Mouse (Mus musculus): ENCODE measurements around the gene Myh9. TPM values are rescaled to one million over a fixed set of nuclear protein-coding genes. Genes with fewer than 3 reads are reported as not detected.

The Myh9 gene
- polyA plus RNA-seq, 1 experiment from 2014 or later: 32.9 TPM

GRCm38 (mm10) chr15:77756081-77756480 is 85.9 kb downstream of the Myh9 start:
- Histone ChIP-seq H3K9me3 (ENCODE audit: control insufficient read depth, low read length) (no peaks in the 10 kb centered on the region), H3K27ac (replicated peaks) (no peak overlapping the region), H3K9ac (ENCODE audit: low read length) (no peak overlapping the region), H3K27me3 (ENCODE audit: control insufficient read depth, insufficient read depth, low read length) (no peaks in the 10 kb centered on the region), H3K4me2 (replicated peaks; ENCODE audit: low read depth) (no peak overlapping the region), H3K4me3 (ENCODE audit: low read depth, low read length) (no peak overlapping the region), H3K36me3 (ENCODE audit: control insufficient read depth, insufficient read depth, low read length) (peaks cover 5% of the 10 kb centered on the region; the same call in 1 of the 2 replicates), H3K4me1 (replicated peaks; ENCODE audit: control insufficient read depth, insufficient read depth) (no peaks in the 10 kb centered on the region)
- no peak for DNase-seq (ENCODE audit: low spot score)
- TF ChIP-seq EP300 (optimal IDR thresholded peaks at IDR 0.05) (no peak), CTCF (IDR thresholded peaks at IDR 0.05; ENCODE audit: low read depth) (no peak)
- WGBS: 60% methylated on average over 2 of the region's 2 CpGs
- ATAC-seq (ENCODE audit: low FRiP score, low TSS enrichment): no peak

GRCm38 (mm10) chr15:77755132-77755531 is 86.8 kb downstream of the Myh9 start:
- Histone ChIP-seq H3K4me2 (replicated peaks; ENCODE audit: low read depth) (no peak overlapping the region), H3K4me3 (ENCODE audit: low read depth, low read length) (no peak overlapping the region), H3K27ac (replicated peaks) (no peak overlapping the region), H3K27me3 (ENCODE audit: control insufficient read depth, insufficient read depth, low read length) (no peaks in the 10 kb centered on the region), H3K4me1 (replicated peaks; ENCODE audit: control insufficient read depth, insufficient read depth) (no peaks in the 10 kb centered on the region), H3K9me3 (ENCODE audit: control insufficient read depth, low read length) (no peaks in the 10 kb centered on the region), H3K36me3 (ENCODE audit: control insufficient read depth, insufficient read depth, low read length) (0 out of 2 replicates have a peak, but pooled peaks cover under 1% of the 10 kb centered on the region), H3K9ac (ENCODE audit: low read length) (no peak overlapping the region)
- TF ChIP-seq CTCF (IDR thresholded peaks at IDR 0.05; ENCODE audit: low read depth) (no peak), EP300 (optimal IDR thresholded peaks at IDR 0.05) (no peak)
- WGBS: 37% methylated on average over 2 of the region's 2 CpGs
- ATAC-seq (ENCODE audit: low FRiP score, low TSS enrichment) (peak; percentile 33; the same call in 1 of the 2 replicates), DNase-seq (ENCODE audit: low spot score) (no peak)

GRCm38 (mm10) chr15:77752443-77752842 is 89.5 kb downstream of the Myh9 start:
- TF ChIP-seq EP300 (optimal IDR thresholded peaks at IDR 0.05) (no peak), CTCF (IDR thresholded peaks at IDR 0.05; ENCODE audit: low read depth) (no peak)
- Histone ChIP-seq H3K27me3 (ENCODE audit: control insufficient read depth, insufficient read depth, low read length) (no peaks in the 10 kb centered on the region), H3K36me3 (ENCODE audit: control insufficient read depth, insufficient read depth, low read length) (no peaks in the 10 kb centered on the region), H3K4me1 (replicated peaks; ENCODE audit: control insufficient read depth, insufficient read depth) (no peaks in the 10 kb centered on the region), H3K9ac (ENCODE audit: low read length) (no peak overlapping the region), H3K4me3 (ENCODE audit: low read depth, low read length) (no peak overlapping the region), H3K9me3 (ENCODE audit: control insufficient read depth, low read length) (no peaks in the 10 kb centered on the region), H3K27ac (replicated peaks) (no peak overlapping the region), H3K4me2 (replicated peaks; ENCODE audit: low read depth) (no peak overlapping the region)
- DNase-seq (ENCODE audit: low spot score): no peak
- WGBS: 48% methylated on average over 11 of the region's 11 CpGs
- ATAC-seq (ENCODE audit: low FRiP score, low TSS enrichment): no peak

- ATAC-seq (ENCODE audit: low FRiP score, low TSS enrichment): peak; percentile 53
- Histone ChIP-seq H3K27me3 (ENCODE audit: control insufficient read depth, insufficient read depth, low read length) (no peaks in the 10 kb centered on the region), H3K36me3 (ENCODE audit: control insufficient read depth, insufficient read depth, low read length) (no peaks in the 10 kb centered on the region), H3K4me2 (replicated peaks; ENCODE audit: low read depth) (no peak overlapping the region), H3K4me1 (replicated peaks; ENCODE audit: control insufficient read depth, insufficient read depth) (no peaks in the 10 kb centered on the region), H3K4me3 (ENCODE audit: low read depth, low read length) (no peak overlapping the region), H3K9ac (ENCODE audit: low read length) (no peak overlapping the region), H3K9me3 (ENCODE audit: control insufficient read depth, low read length) (no peaks in the 10 kb centered on the region), H3K27ac (replicated peaks) (no peak overlapping the region)
- WGBS: 24% methylated on average over 1 of the region's 1 CpGs
- TF ChIP-seq CTCF (IDR thresholded peaks at IDR 0.05; ENCODE audit: low read depth): peak; percentile 85
- TF ChIP-seq EP300 (optimal IDR thresholded peaks at IDR 0.05): no peak
- DNase-seq (ENCODE audit: low spot score): peak; percentile 51
These were observed 91.5 kb downstream of the Myh9 start for GRCm38 (mm10) chr15:77750461-77750860.

- H3K27ac ChIP-seq (replicated peaks): no peak overlapping the region
- no peak overlapping the region for H3K9ac ChIP-seq (ENCODE audit: low read length)
- WGBS: 87% methylated on average over 10 of the region's 10 CpGs
- H3K36me3 ChIP-seq (ENCODE audit: control insufficient read depth, insufficient read depth, low read length): no peaks in the 10 kb centered on the region
- ATAC-seq (ENCODE audit: low FRiP score, low TSS enrichment): no peak
- no peak for DNase-seq (ENCODE audit: low spot score)
- H3K4me2 ChIP-seq (replicated peaks; ENCODE audit: low read depth): no peak overlapping the region
- TF ChIP-seq EP300 (optimal IDR thresholded peaks at IDR 0.05) (no peak), CTCF (IDR thresholded peaks at IDR 0.05; ENCODE audit: low read depth) (no peak)
- no peaks in the 10 kb centered on the region for H3K9me3 ChIP-seq (ENCODE audit: control insufficient read depth, low read length)
- H3K27me3 ChIP-seq (ENCODE audit: control insufficient read depth, insufficient read depth, low read length): no peaks in the 10 kb centered on the region
- no peak overlapping the region for H3K4me3 ChIP-seq (ENCODE audit: low read depth, low read length)
- no peaks in the 10 kb centered on the region for H3K4me1 ChIP-seq (replicated peaks; ENCODE audit: control insufficient read depth, insufficient read depth)
These were observed 92.3 kb downstream of the Myh9 start for GRCm38 (mm10) chr15:77749717-77750116.

GRCm38 (mm10) chr15:77748414-77748813 is 93.6 kb downstream of the Myh9 start:
- ATAC-seq (ENCODE audit: low FRiP score, low TSS enrichment) (no peak), DNase-seq (ENCODE audit: low spot score) (no peak)
- Histone ChIP-seq H3K4me1 (replicated peaks; ENCODE audit: control insufficient read depth, insufficient read depth) (no peaks in the 10 kb centered on the region), H3K4me2 (replicated peaks; ENCODE audit: low read depth) (no peak overlapping the region), H3K36me3 (ENCODE audit: control insufficient read depth, insufficient read depth, low read length) (no peaks in the 10 kb centered on the region), H3K4me3 (ENCODE audit: low read depth, low read length) (no peak overlapping the region), H3K27me3 (ENCODE audit: control insufficient read depth, insufficient read depth, low read length) (no peaks in the 10 kb centered on the region), H3K27ac (replicated peaks) (no peak overlapping the region), H3K9ac (ENCODE audit: low read length) (no peak overlapping the region), H3K9me3 (ENCODE audit: control insufficient read depth, low read length) (no peaks in the 10 kb centered on the region)
- TF ChIP-seq EP300 (optimal IDR thresholded peaks at IDR 0.05): no peak
- no peak for TF ChIP-seq CTCF (IDR thresholded peaks at IDR 0.05; ENCODE audit: low read depth)
- 75% methylated on average over 3 of the region's 3 CpGs for WGBS

Measured in stomach, postnatal 0 days (tissue).